Mouse (Mus musculus) megakaryocyte-erythroid progenitor cell, adult 5 weeks (primary cell): Measurements from ENCODE around the gene Marveld2. TPM values are rescaled to one million over a fixed set of nuclear protein-coding genes. Genes with fewer than 3 reads are reported as not detected.

Experiments
- polyA plus RNA-seq: library from polyadenylated mRNA; stranded (reverse); fragments of >175 nt; gene quantifications from 2 replicates; pipeline ENCODE4 v1.2.3, GENCODE M21; 2012

The Marveld2 gene
- polyA plus RNA-seq, result 0.33 and 0.56 TPM in 2 replicates

GRCm38 (mm10) chr13:100616181-100617087 lies at the start of gene Marveld2:
Gene Marveld2 (minus strand): TSS chr13:100616971.

GRCm38 (mm10) chr13:100651439-100652186 lies 34.8 kb upstream of the Marveld2 start, which contains the start of gene Taf9:
Gene Taf9 (plus strand): TSS chr13:100651579.

GRCm38 (mm10) chr13:100650550-100651438 lies 34.0 kb upstream of the Marveld2 start, which contains the start of the genes Ak6 and Rad17:
Gene Ak6 (plus strand): TSS chr13:100650979.
Gene Rad17 (minus strand): TSS chr13:100651051.

GRCm38 (mm10) chr13:100552369-100553041 lies 64.3 kb downstream of the Marveld2 start, which contains the start of gene Ocln:
Gene Ocln (minus strand): TSS chr13:100552718.

Other genes with a start within 250 kb of the Marveld2 start
- gene Naip1, start 164.1 kb downstream of the Marveld2 start, polyA plus RNA-seq, result 0.02 TPM in 1 of 2 replicates, not detected in the other
- gene Gtf2h2, start 124.4 kb downstream of the Marveld2 start, polyA plus RNA-seq, result 25.0 and 29.8 TPM in 2 replicates
- 0.11 TPM in 1 of 2 replicates, not detected in the other for gene Ocln, start 64.3 kb downstream of the Marveld2 start, polyA plus RNA-seq
- gene Ak6, start 34.0 kb upstream of the Marveld2 start, polyA plus RNA-seq, result 52.9 and 56.8 TPM in 2 replicates
- gene Rad17, start 34.1 kb upstream of the Marveld2 start, polyA plus RNA-seq, result 8.6 and 9.1 TPM in 2 replicates
- 20.1 and 27.7 TPM in 2 replicates for gene Taf9, start 34.6 kb upstream of the Marveld2 start, polyA plus RNA-seq
- 3.4 and 3.7 TPM in 2 replicates for gene Ccdc125, start 52.7 kb upstream of the Marveld2 start, polyA plus RNA-seq
- 9.2 and 9.8 TPM in 2 replicates for gene Cdk7, start 114.0 kb upstream of the Marveld2 start, polyA plus RNA-seq
- gene Mrps36, start 127.7 kb upstream of the Marveld2 start, polyA plus RNA-seq, result 88.9 and 94.7 TPM in 2 replicates
- gene Cenph, start 158.9 kb upstream of the Marveld2 start, polyA plus RNA-seq, result 22.1 and 22.7 TPM in 2 replicates
- gene Ccnb1, start 169.6 kb upstream of the Marveld2 start, polyA plus RNA-seq, result 1.7 and 2.6 TPM in 2 replicates
- gene Slc30a5, start 216.5 kb upstream of the Marveld2 start, polyA plus RNA-seq, result 9.1 and 9.8 TPM in 2 replicates